Mouse (Mus musculus) adrenal gland, adult 18-20 months (tissue): ENCODE measurements around the gene Trpv5. TPM values are rescaled to one million over a fixed set of nuclear protein-coding genes. Genes with fewer than 3 reads are reported as not detected.

Experiments
- DNase-seq, 2 experiments: peaks; one replicate each; pipeline ENCODE4 v3.0.0; 2021 to 2022; ENCODE audit warnings: low spot score in 2 of 2
- long read RNA-seq, 2 experiments: library from polyadenylated mRNA; stranded (forward); transcript quantifications; one replicate each; pipeline ENCODE4 v2.0.0; 2021
- total RNA-seq, 2 experiments: library from RNA; stranded (reverse); gene quantifications; 1 replicate in 1 of 2; 2 replicates in 1 of 2; pipeline ENCODE4 v1.2.3; 2021

The Trpv5 gene
- not detected for total RNA-seq
- long read RNA-seq, experiment 1, result 0 reads
- long read RNA-seq, experiment 2, result 0 reads

DNA sequence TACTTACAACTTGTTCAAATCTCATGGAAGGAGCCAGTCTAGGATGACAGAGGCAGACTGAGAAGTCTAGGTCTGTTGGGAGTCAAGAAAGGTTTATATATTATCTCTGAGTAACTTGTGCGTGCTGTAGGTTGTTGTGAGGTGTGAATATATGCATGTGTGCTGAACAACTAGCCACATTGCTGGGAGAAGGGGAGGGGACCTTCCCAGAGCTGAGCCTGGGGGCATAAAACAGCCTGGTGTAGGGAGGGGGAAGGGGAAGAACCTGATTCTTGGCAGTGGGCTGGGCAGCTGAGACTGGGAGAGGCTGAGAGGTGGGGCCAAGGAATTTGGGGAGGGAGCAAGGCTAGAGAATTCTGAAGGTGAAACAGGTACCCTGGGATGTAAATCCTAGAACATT lies at the start of gene Trpv5:
TSS of gene Trpv5 (minus strand) at position 101 of the 400 bp plus-strand sequence.
- no peak for DNase-seq

DNA sequence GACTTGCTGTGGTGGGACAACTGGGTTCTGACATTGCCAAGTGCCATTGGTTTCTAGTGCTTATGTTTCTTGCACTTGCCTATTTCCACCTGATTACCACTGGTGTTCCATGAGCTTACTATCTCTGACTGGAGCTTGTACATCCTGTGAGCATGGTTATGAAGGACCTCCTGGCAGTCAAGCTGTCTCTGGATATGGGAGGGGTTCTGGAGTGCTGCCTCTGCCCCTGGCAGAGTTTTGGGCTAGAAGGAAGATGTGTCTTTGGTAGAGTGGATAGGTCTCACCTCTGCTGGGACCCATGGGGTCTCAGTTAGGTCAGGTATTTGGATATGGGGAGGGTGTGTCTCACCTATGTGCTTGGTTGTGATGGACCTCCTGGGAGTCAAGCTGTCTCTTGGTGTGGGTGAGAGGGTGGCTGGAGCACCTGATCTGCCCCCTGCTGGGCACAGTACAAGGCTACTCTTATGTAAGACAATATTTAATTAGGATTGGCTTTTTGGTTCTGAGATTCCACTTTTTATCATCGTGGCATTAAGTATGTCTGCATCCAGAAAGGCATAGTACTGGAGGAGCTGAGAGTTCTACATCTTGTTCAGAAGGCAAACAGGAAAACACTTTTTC lies 47.5 kb upstream of the Trpv5 start:
- no peak for DNase-seq

DNA sequence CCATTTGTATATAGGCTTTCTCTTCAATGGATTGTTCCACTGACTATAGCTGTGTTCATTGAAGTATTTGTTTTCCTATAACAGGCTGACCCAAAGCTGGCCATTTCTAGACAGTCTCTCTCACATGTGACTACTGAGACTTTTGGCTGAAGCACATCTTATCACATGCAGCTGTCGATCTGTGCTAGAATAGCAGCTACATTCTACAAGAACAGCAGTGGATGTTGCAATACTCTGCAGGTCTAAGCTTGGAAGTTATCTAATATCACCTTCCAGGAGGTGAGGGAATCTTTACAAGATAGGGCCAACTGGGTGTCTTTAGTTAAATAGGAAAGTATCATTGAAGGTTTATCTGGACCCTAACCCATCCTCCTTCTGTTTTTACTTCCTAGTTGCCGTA lies 40.9 kb upstream of the Trpv5 start:
- no peak for DNase-seq

DNA sequence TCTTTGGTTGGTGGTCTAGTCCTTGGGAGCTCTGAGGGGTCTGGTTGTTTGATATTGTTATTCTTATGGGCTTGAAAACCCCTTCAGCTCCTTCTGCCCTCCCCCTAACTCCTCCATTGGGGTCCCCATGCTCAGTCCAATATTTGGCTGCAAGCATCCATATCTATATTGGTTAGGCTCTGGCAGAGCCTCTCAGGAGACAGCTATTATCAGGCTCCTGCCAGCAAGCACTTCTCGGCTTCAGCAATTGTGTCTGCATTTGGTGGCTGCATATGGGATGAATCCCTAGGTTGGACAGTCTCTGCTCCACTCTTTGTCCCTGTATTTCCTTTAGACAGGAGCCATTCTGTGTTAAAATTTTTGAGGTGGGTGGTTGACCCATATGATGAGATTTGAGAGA lies 29.7 kb upstream of the Trpv5 start:
- DNase-seq, result no peak

DNA sequence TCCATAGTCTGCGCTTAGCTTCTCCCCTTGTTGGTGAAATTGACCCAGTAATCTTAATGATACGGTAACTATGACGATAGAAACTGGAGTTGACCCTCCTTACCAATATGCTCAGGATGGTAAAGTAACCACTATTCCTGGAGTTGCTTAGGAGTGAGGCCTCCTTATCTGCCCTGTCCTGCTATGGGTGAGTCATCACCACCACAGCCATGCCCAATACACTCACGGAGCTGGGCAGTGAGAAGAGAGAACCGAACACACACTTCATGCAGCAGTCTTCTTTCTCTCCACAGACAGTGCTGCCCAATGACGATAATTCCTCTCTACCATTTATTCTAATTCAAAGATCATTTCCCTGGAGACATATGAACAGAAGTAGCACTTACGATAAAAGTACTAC lies 25.7 kb upstream of the Trpv5 start:
- DNase-seq, result no peak

DNA sequence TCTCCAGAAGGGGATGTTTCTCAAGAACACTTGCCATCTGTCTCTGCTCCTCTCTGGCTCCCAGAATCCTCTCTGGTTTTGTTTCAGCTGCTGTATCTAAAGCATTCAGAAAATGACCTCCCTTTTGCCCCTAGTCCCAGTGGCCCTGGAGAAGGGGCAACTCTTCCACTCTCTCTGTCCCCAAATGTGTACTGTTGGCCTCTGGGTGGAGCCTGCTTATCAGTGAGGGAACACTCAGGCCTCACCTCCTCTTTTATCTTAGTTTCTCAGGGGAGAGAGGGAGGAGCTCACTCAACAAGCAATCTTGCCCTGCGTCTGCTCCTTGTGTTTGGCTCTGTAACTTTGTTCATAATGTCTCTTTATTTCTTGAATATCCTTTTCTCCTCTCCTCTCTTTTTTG lies 23.6 kb upstream of the Trpv5 start, which contains the start of gene Kel:
TSS of gene Kel (minus strand) at position 217 of the 400 bp plus-strand sequence.
- no peak for DNase-seq

DNA sequence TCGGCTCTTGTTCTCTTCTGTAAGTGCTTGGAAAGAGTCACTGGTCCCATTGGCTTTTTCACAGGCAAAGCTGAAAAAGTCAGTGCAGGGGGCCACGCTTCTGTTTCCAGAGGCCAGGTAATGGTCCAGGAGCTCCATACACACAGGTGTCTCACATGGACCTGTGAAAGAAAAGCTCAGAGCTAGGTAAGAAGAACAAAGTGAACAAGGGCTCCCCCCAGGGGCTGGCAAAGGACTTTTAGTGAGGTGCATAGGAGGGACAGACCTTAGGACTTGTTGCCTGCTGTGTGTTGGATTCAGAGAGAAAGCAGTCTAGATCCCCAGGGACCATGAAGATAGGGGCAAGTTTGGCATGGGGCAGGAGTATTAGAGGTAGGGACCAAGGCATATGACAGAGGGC lies 22.4 kb upstream of the Trpv5 start:
- no peak for DNase-seq

DNA sequence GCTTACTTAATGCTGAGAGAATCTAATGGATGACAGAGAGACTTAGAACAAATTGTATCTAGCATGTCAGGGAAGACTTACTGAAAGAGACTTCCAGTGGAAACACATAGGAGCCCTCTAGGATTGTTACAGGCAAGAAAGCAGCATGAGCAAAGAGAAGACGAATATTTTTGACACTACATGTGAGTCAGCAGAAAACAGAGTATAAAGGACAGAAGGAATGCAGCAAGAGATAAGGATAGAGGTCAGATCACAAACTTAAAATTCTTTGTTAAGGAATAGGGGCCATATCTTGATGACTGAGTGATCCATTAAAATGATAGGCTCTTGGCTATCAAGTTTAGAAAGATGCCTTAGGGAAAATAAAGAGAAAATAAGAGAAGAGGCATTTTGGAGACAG lies 20.7 kb upstream of the Trpv5 start:
- DNase-seq, result no peak

DNA sequence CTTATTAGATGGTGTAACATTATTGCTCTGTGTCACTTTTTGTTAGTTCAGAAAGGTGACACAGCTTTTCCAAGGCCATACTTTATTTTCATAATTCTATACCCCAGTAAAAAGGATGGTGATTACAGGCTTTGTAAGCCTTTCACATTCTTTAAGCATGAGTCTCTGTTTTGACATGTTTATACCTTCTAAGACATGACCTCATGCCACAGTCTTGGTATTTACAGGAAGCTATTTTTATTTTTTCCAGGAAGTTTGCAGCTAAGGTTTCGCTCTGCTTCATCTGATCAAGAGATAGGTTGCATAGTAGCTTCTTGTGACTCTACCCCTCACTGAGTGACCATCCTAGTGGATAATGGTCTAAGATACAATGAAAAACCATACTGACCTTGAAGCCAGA lies 13.8 kb upstream of the Trpv5 start:
- DNase-seq, result no peak

DNA sequence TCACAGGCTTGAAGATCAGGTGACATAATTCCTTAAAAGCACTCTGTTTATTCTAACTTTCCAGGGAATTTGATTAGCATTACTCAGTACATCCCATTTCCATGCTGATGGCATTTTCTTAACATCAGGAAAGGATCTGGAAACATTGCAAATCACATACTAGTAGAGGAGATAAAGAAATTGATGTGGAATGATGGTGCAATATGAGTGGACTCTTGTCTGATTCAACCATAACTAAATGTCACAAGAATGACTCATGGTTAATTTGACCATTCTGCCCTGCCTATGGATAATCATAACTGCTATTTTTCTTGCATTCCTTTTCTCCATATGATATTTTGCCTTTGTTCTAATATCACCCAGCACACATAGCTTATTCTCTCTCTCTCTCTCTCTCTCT lies 11.6 kb upstream of the Trpv5 start:
- no peak for DNase-seq

DNA sequence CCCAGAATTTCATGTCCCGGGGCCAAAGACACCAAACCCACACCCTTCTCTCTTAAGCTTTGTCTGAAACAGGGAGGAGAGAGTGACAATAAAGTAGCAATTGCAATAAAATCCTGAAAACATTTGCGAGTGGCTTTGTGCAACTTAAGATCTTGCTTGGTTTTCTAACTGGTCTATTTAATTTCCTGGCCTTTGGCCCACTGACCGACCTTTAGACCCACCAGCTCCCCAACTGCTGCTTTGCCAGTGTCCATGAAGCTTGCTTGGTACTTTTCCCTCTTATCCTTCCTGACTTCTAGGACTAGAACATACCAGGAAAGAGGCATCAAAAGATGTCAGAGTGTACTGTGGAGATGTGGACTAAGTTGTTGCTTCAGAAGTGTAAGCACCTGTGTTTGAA lies 5.0 kb upstream of the Trpv5 start:
- no peak for DNase-seq

DNA sequence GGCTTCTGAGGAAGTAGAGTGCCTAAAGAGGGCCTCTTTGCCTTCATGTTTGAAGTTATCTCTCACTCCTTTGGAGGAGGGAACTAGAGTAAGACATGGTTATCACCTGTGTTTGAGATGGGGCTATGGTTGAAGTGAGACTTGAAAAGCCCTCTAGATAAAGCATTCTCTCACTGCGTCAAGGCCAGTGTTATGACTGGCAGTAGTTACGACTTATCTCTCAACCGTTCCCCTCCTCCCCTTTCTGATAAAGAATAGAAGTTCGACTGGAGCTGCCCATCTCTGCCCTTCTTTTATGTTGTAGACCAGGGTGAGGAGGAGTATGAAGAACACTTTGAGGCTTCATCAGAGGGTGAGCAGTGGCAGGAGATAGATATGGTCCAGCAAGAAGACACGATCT lies 4.3 kb upstream of the Trpv5 start:
- DNase-seq, result no peak

DNA sequence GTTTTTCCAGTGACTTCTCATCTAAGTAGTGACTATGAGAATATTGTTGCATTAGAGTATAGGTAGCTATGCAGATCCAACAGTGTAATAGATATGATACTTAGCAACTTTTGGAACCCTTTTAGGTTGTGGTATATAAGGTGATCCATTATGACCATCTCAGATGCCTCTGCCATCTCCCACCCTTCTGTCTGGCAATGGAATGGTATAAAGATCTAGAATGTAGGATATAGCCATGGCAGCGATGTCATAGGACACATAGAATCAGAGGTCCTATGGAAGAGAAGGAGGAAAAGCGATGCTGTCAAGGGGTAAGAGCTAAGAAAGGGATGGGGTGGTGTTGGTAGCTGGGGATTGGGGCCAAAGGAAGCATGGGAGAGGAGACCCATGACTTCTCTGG lies 3.6 kb upstream of the Trpv5 start, which contains the start of gene Llcfc1:
TSS of gene Llcfc1 (plus strand) at position 301 of the 400 bp plus-strand sequence.
- no peak for DNase-seq

DNA sequence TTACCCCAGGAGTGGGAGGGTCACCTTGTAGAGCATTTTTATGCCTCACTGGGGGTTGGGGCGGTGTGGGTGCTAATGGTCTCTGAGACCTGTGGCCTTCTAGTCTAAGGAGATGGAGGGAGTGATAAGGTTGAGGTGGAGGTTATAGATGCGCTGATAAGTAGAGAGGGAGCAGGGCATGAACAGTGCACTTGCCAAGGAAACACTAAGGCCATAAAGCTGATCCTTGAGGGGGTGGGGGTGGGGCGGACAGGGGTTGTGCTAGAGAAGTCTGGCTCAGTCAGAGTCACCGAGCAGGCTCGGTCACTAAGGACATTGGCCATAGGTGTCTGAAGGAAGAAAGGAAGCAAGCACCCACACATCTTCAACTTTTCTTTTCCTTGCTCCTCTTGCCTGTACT lies 1.1 kb upstream of the Trpv5 start:
- no peak for DNase-seq

DNA sequence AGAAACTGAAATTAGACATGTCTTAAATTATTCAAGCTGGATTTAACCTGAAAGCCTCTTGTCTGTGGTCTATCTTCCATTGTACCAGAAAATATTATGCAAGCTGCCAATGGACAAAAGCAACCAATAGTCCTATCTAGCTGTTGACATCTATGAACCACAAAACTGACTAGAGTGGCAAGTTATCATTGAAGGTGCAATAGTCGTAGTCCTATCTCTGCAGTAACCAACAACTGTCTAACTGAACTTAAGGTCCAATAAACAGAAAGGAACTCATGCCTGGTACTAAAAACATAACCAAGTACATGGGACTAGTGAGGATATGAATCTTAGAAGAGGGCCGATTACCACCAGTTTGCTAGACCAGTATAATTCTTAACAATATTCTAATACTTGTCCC lies 4.0 kb downstream of the Trpv5 start:
- DNase-seq, result no peak

DNA sequence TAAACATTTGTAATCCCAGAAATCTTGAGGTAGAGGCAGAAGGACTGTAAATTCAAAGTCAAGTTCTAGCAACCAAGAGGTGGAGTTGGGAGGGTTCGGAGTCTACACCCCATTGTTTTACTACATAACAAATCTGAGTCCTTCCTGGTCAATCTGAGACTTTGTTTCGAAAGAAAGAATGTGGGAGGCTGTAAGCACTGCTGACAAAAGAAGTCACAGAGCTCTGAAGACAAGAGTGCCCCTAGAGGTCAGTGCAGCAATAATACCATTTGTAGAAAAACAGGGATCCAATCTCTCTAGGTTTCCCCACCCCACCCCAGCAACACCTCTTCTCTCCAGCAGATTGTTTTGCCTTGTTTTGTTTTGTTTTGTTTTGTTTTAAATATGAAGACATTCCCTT lies 18.2 kb downstream of the Trpv5 start:
- DNase-seq, result no peak

DNA sequence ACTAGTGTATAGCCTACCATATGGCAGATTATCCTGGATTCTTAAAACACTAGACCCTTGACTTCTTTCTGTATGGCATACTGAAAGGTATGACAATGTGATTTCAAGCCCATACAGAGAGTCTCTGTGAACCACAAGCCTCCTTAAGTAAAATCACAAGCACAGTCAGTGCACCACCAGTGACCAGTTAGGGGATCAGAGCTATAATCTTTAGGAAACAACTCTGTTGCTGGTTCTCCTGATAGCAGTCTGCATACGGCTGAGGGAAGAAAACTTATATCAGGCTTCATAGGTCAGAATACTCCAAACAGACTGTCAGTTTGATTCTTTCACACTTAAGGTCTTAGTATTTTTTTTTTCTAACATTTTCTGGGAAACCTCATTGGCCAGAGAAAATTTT lies 22.1 kb downstream of the Trpv5 start:
- no peak for DNase-seq

DNA sequence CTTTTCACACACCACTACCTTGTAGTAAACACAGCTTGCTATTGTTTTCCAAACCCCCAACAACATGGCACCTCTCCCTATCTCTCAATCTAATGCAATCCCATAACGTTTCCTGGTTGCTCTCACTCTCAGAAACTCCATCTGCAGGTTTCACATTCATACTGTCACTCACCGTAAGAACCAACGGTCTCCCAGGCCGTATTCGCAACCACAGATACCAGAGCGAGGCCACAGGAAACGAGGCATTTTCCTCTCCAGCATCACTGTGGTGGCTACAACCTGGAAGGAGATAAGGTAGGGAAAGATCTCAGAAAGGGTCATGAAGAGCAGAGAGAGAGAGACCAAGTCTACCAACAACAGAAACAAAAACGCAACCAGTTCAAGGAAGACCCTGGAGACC lies 25.9 kb downstream of the Trpv5 start:
- DNase-seq, result no peak

DNA sequence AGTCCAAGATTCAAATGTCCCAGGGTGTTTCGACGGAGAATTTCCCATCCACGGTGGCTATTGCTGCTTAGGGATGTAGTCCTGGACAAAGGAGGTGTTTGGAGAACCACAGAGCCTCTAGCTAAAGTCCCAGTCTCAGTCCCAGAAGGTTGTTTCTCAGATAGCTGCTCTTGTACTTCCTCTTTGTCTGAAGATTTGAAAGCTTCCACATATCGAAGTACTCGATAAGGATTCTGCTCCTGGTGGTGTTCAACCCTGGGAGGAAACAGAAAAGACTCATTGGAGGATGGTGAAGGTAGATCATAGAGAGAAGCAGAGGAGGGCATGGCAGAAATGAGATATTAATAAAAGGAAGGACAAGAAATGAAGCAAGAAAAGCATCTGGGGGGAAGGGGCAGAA lies 27.4 kb downstream of the Trpv5 start:
- DNase-seq, result no peak

DNA sequence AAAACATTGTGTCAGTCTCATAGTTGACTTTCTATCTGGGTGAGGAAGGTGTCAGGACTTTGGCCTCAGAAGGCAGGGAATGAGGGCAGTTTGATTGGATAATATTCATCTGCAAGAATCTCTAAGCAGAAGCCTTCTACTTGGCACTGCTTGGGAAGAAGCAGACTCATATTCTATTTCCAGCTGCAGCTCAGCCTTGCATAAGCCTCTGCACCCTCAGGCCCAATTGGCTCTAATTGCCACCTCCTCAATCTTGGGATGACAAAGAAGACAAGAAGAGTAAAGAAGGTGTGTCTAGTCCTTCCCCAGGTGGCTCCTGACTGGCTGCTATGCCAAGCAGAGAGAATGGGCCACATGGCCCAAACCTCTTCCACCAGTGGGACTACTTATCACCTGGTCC lies 33.9 kb downstream of the Trpv5 start:
- no peak for DNase-seq

DNA sequence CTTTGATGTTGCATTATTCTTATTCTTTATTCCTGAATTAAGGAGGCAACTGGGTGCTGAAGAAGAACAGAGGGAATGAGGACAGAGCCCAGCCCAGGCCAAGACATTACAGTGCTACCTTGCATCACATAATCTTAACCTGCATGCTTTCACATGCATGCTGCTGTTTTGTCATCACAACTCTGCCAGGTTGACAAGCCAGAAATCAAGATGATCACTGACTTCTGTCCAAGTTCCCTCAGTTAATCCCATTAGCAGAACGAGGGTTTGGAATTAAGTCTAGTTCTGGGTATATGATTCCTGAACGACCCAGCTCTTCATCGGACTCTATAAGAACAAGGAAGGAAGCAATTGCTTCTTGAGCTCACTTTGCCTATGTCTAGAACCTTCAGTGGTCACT lies 34.3 kb downstream of the Trpv5 start:
- no peak for DNase-seq

DNA sequence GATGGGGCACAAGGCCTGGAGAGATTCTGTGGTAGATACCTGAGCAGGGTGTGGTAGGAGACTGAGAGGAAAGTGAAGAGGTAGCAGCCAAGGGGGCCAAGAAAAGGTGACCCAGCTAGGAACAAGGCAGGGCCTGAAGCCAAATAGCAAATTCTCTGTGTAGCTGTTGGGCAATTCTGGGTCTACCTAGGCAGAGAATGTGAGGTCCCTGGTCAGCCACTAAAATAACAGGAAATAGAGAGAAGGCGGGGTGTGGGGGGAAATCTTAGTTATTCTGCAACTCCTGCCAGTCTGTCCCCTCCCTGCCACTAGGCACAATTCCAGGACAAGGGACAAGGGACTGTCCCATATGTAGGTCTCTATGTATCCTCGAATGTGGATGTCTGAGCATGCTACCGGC lies 37.3 kb downstream of the Trpv5 start:
- DNase-seq, result no peak

DNA sequence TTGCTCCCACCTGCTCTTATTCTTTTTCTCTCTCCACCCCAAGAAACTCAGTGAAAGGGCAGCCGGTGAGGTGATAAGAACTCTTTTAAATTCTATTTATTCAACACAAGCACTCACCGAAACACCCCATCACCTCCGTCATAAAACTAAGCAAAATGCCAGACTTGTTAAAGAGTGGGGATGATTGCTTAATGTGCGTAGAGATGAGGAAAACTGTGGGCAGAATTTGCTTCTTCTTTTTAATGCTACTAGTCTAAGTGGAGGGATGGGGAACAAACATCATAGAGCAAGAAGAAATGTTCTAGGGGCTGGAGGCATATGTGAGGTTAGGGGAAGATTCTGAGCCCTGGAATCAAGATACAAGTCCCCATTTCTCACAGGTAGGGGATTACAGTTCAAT lies 37.8 kb downstream of the Trpv5 start:
- no peak for DNase-seq
